Mouse (Mus musculus): Measurements from ENCODE around the gene Dapk2. TPM values are rescaled to one million over a fixed set of nuclear protein-coding genes. Genes with fewer than 3 reads are reported as not detected.

Dapk2 gene
- total RNA-seq, 2 experiments from 2014 or later: 10.2 to 12.3 TPM

GRCm38 (mm10) chr9:66183023-66183422 lies 25.0 kb downstream of the Dapk2 start:
- no peak for DNase-seq (ENCODE audit: low spot score in 2 of 2)

- no peak for DNase-seq (ENCODE audit: low spot score in 2 of 2)
These were observed 26.5 kb downstream of the Dapk2 start for GRCm38 (mm10) chr9:66184572-66184971.

GRCm38 (mm10) chr9:66186426-66186825 lies 28.4 kb downstream of the Dapk2 start:
- DNase-seq (ENCODE audit: low spot score in 2 of 2): no peak

- DNase-seq (ENCODE audit: low spot score in 2 of 2): no peak
These were observed 31.0 kb downstream of the Dapk2 start for GRCm38 (mm10) chr9:66189026-66189425.

GRCm38 (mm10) chr9:66194003-66194402 lies 36.0 kb downstream of the Dapk2 start:
- no peak for DNase-seq (ENCODE audit: low spot score in 2 of 2)

- no peak for DNase-seq (ENCODE audit: low spot score in 2 of 2)
These were observed 38.5 kb downstream of the Dapk2 start for GRCm38 (mm10) chr9:66196561-66196960.

GRCm38 (mm10) chr9:66198533-66198932 lies 40.5 kb downstream of the Dapk2 start:
- DNase-seq (ENCODE audit: low spot score in 2 of 2): no peak

GRCm38 (mm10) chr9:66199657-66200410 lies 41.8 kb downstream of the Dapk2 start:
- no peak for DNase-seq (ENCODE audit: low spot score in 2 of 2)

- no peak for DNase-seq (ENCODE audit: low spot score in 2 of 2)
These were observed 42.4 kb downstream of the Dapk2 start for GRCm38 (mm10) chr9:66200411-66200789.

GRCm38 (mm10) chr9:66201665-66202064 lies 43.6 kb downstream of the Dapk2 start:
- no peak for DNase-seq (ENCODE audit: low spot score in 2 of 2)

GRCm38 (mm10) chr9:66202463-66202862 lies 44.4 kb downstream of the Dapk2 start:
- DNase-seq (ENCODE audit: low spot score in 2 of 2): no peak

GRCm38 (mm10) chr9:66205702-66206101 lies 47.7 kb downstream of the Dapk2 start:
- DNase-seq (ENCODE audit: low spot score in 2 of 2): peak; percentile 20 to 39

- no peak for DNase-seq (ENCODE audit: low spot score in 2 of 2)
These were observed 48.8 kb downstream of the Dapk2 start for GRCm38 (mm10) chr9:66206825-66207224.

GRCm38 (mm10) chr9:66211420-66211819 lies 53.4 kb downstream of the Dapk2 start:
- DNase-seq (ENCODE audit: low spot score in 2 of 2): no peak

GRCm38 (mm10) chr9:66212088-66212487 lies 54.1 kb downstream of the Dapk2 start:
- DNase-seq (ENCODE audit: low spot score in 2 of 2): no peak

GRCm38 (mm10) chr9:66212802-66213201 lies 54.8 kb downstream of the Dapk2 start:
- no peak for DNase-seq (ENCODE audit: low spot score in 2 of 2)

- DNase-seq (ENCODE audit: low spot score in 2 of 2): peak in 1 of 2 experiments; percentile 32
These were observed 55.5 kb downstream of the Dapk2 start for GRCm38 (mm10) chr9:66213386-66214032.

- no peak for DNase-seq (ENCODE audit: low spot score in 2 of 2)
These were observed 57.5 kb downstream of the Dapk2 start for GRCm38 (mm10) chr9:66215551-66215950.

- DNase-seq (ENCODE audit: low spot score in 2 of 2): no peak
These were observed 59.9 kb downstream of the Dapk2 start for GRCm38 (mm10) chr9:66217970-66218369.

- no peak for DNase-seq (ENCODE audit: low spot score in 2 of 2)
These were observed 61.1 kb downstream of the Dapk2 start for GRCm38 (mm10) chr9:66218917-66219725.

GRCm38 (mm10) chr9:66223872-66224271 lies 65.8 kb downstream of the Dapk2 start:
- no peak for DNase-seq (ENCODE audit: low spot score in 2 of 2)

Data from gastrocnemius, postnatal 4 days (tissue).